Mouse (Mus musculus): ENCODE results near the gene Klhdc7a. TPM values are rescaled to one million over a fixed set of nuclear protein-coding genes. Genes with fewer than 3 reads are reported as not detected.

The Klhdc7a gene
- polyA plus RNA-seq, 1 experiment from 2014 or later: 5.8 TPM

DNA sequence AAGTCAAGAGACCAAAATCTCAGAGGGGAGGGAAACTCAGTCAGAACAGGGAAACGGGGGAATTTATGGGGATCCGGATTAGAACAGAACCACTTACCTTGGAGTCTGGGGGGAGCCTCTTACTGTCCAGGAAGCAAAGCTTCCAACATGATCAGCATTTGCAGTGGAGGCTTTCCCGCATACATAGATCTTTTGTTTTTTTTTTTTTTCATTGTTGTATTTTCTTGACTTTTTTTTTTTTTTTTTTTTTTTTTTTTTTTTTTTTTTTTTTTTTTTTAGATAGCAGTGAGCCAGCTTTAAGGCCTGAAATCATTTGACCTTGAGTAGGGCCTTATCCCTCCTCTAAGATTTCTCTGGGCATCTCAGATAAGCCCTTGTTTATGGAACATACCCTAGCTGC is 8.6 kb downstream of the Klhdc7a start:
- 92% methylated on average over 3 of the region's 3 CpGs for WGBS
- Histone ChIP-seq H3K27ac (no peak overlapping the region), H3K4me3 (replicated peaks) (no peak overlapping the region), H3K9me3 (replicated peaks) (no peaks in the 10 kb centered on the region), H3K36me3 (no peaks in the 10 kb centered on the region), H3K9ac (no peak overlapping the region), H3K4me1 (peaks cover 5% of the 10 kb centered on the region; the same call in 1 of the 2 replicates), H3K4me2 (no peak overlapping the region), H3K27me3 (no peaks in the 10 kb centered on the region)
- no peak for ATAC-seq (replicated peaks; ENCODE audit: low FRiP score)

DNA sequence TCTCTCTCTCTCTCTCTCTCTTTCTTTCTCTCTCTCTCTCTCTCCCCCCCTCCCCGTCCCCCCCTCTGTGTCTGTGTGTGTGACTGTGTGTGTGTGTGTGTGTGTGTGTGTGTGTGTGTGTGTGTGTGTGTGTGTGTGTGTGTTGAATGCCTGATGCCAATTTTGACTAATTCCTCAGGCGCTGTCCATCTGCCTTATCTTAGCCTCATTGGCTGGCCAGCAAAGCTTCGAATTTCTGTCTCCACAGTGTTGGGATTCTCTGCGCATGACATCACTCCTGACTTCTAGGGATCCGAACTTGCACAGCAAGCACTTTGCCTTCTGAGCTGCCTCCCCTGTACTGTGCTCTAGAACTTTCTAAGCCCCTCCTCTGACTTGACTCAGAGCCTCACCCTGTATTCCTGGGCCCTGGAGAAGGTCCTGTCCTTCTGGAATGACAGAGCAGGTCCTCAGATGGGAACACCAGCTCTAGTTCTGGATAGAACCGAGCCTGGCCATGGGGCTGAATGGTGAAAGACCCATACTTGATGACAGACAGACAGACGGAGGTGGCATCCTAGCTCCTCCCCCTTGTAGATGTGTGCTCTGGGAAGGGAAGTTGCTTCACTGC is 16.8 kb downstream of the Klhdc7a start:
- no peak overlapping the region; the same call in 1 of the 2 replicates for H3K4me2 ChIP-seq
- peaks cover 8% of the 10 kb centered on the region for H3K4me1 ChIP-seq
- no peaks in the 10 kb centered on the region for H3K36me3 ChIP-seq
- H3K27ac ChIP-seq: no peak overlapping the region
- 48% methylated on average over 6 of the region's 7 CpGs for WGBS
- no peak for ATAC-seq (replicated peaks; ENCODE audit: low FRiP score)
- no peak overlapping the region for H3K9ac ChIP-seq
- no peaks in the 10 kb centered on the region for H3K9me3 ChIP-seq (replicated peaks)
- peaks cover 13% of the 10 kb centered on the region; the same call in 1 of the 2 replicates for H3K27me3 ChIP-seq
- no peak overlapping the region for H3K4me3 ChIP-seq (replicated peaks)

DNA sequence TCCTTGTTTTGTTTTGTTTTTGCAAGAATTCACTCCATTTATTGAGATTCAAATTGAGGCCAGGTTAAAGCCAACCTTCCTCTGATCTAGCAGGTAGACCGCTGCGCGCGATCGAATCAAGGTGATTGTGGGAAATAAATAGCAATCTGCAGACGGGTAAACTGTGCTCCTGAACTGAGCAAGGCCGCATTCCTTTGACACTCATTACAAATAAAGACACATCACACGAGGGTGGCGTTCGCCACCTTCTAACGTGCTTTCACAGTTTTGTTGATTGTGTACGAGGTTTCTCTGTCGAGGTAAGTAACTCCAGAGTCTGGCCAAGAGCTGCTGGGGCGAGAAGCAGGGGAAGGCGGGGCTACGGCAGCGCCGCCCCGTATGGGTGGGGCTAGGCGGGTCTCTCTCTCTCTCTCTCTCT is 17.4 kb downstream of the Klhdc7a start:
- peak overlapping the region; percentile 28 for H3K4me3 ChIP-seq (replicated peaks)
- ATAC-seq (replicated peaks; ENCODE audit: low FRiP score): peak; percentile 43; the same call in 1 of the 2 replicates
- H3K9ac ChIP-seq: no peak overlapping the region
- no peak overlapping the region for H3K27ac ChIP-seq
- H3K4me1 ChIP-seq: peaks cover 8% of the 10 kb centered on the region
- H3K9me3 ChIP-seq (replicated peaks): no peaks in the 10 kb centered on the region
- H3K36me3 ChIP-seq: no peaks in the 10 kb centered on the region
- WGBS: 1% methylated on average over 20 of the region's 20 CpGs
- H3K27me3 ChIP-seq: peaks cover 13% of the 10 kb centered on the region; the same call in 1 of the 2 replicates
- peak overlapping the region; percentile 59 for H3K4me2 ChIP-seq

DNA sequence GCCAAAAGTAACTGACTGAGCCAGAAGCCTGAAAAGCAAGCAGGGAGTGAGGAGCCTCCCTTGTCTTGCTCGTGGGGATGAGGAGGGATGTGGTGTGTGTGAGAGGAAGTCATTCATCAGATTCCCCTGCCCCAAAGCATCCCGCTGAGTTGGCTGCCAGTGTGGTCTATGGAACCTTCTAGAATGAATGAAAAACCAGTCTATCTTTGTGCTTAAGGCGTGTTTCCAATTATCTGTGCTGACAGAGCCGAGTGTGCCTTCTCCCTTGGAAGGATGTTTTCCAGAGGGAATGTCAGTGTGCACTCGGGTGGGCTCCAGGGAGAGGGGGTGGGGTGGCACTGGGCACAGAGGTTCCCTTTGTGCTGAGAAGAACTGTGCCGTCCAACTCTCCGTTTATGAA is 19.2 kb downstream of the Klhdc7a start:
- H3K9ac ChIP-seq: no peak overlapping the region
- peaks cover 8% of the 10 kb centered on the region for H3K4me1 ChIP-seq
- H3K27ac ChIP-seq: no peak overlapping the region
- 41% methylated on average over 7 of the region's 7 CpGs for WGBS
- no peak overlapping the region for H3K4me3 ChIP-seq (replicated peaks)
- peaks cover 13% of the 10 kb centered on the region; the same call in 1 of the 2 replicates for H3K27me3 ChIP-seq
- no peak for ATAC-seq (replicated peaks; ENCODE audit: low FRiP score)
- no peak overlapping the region for H3K4me2 ChIP-seq
- H3K36me3 ChIP-seq: no peaks in the 10 kb centered on the region
- H3K9me3 ChIP-seq (replicated peaks): no peaks in the 10 kb centered on the region

DNA sequence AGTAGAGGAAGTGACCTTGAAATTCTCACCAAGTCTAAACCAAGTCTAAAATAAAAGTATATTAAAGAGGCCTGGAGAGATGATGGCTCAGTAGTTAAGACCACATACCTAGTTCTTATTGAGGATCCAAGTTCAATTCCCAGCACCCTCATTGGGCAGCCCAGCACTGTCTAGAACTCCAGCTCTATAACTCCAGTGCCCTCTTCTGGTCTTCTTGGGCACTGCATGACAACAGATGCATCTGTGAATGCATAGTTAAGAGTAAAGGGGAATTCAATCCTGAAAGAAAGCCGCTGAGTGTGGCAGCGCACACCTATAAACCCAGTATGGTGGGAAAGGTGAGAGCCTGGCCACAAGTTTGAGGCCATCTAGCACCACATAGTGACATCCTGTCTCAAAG is 20.5 kb downstream of the Klhdc7a start:
- no peak overlapping the region for H3K4me2 ChIP-seq
- WGBS: 95% methylated on average over 2 of the region's 2 CpGs
- H3K36me3 ChIP-seq: no peaks in the 10 kb centered on the region
- H3K9ac ChIP-seq: no peak overlapping the region
- H3K27ac ChIP-seq: no peak overlapping the region
- peaks cover 8% of the 10 kb centered on the region for H3K4me1 ChIP-seq
- peaks cover 13% of the 10 kb centered on the region; the same call in 1 of the 2 replicates for H3K27me3 ChIP-seq
- no peaks in the 10 kb centered on the region for H3K9me3 ChIP-seq (replicated peaks)
- no peak for ATAC-seq (replicated peaks; ENCODE audit: low FRiP score)
- no peak overlapping the region for H3K4me3 ChIP-seq (replicated peaks)

DNA sequence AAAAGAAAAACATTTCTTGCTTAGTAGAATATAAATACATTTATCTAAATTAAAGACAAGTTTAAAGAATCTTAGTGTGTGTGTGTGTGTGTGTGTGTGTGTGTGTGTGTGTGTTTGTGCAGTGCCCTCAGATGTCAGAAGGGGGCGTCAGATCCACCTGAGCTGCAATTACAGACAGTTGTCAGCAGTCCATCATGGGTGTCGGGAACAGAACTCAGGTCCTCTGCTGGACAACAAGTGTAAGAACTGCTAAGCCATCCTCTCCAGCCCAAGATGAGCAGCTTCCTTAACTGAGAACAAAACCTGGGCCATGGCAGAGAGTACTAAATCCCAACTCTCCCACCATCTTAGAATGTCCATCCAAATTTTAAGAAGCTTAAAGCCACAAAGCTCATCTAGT is 26.0 kb downstream of the Klhdc7a start:
- Histone ChIP-seq H3K27ac (no peak overlapping the region), H3K36me3 (no peaks in the 10 kb centered on the region), H3K9ac (no peak overlapping the region), H3K27me3 (no peaks in the 10 kb centered on the region), H3K9me3 (replicated peaks) (no peaks in the 10 kb centered on the region), H3K4me2 (no peak overlapping the region), H3K4me1 (no peaks in the 10 kb centered on the region), H3K4me3 (replicated peaks) (no peak overlapping the region)
- 74% methylated on average over 2 of the region's 2 CpGs for WGBS
- no peak for ATAC-seq (replicated peaks; ENCODE audit: low FRiP score)

DNA sequence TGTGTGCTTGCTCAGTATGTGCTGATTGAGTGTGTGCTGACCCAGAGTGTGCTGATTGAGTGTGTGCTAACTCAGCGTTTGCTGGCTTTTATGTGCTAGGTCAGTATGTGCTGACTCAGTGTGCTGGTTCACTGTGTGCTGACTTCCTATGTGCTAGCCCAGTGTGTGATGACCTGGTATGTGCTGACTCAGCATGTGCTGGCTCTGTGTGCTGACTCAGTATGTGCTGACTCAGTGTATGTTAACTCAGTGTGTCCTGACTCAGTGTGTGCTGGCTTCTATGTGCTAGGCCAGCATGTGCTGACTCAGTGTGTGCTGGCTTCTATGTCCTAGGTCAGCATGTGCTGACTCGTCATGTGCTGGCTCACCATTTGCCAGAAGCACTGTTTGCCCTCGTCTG is 32.3 kb downstream of the Klhdc7a start:
- Histone ChIP-seq H3K4me2 (no peak overlapping the region), H3K4me1 (no peaks in the 10 kb centered on the region), H3K27ac (no peak overlapping the region), H3K9ac (no peak overlapping the region), H3K9me3 (replicated peaks) (no peaks in the 10 kb centered on the region), H3K4me3 (replicated peaks) (no peak overlapping the region), H3K27me3 (peaks cover 23% of the 10 kb centered on the region), H3K36me3 (no peaks in the 10 kb centered on the region)
- 80% methylated on average over 3 of the region's 3 CpGs for WGBS
- no peak for ATAC-seq (replicated peaks; ENCODE audit: low FRiP score)

DNA sequence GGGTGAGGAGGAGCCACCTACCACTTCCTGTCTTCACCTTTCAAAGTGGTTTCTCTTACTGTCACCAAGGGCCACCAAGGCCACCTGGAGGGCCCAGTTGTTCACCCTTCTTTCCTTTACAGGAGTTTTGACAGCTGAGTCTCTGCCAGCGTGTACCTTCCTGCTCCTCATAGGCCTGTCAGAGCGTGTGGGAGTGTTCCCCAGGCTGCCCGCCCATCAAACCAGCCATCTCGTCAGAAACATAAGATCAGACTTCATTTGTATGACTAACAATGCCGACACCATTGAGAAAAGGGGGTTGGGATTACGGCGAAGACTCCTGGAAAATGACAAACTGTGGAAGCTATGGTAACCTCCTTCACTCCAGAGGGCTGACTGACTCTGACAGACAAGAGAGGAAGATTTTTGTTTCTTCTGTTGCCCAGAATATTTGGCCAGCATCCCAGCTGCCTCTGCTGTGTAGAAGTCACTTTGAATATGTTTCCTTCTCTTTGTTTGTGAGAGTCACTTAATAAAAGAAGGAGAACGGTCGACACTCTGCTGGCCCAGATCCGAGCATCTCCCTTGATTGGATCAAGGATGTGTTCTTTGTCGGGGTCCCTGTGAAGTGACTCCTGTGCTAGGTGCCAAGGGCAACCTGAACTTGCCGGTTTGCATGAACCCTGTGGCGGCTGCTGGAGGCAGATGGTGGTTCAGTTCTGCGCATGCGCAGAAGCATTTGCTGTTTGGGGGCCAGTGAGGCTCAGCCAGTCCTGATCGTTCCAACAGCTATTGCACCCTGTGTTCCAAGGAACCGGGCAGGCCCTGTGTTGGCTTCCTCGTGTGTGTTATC is 34.6 kb downstream of the Klhdc7a start:
- H3K36me3 ChIP-seq: no peaks in the 10 kb centered on the region
- no peak overlapping the region for H3K9ac ChIP-seq
- no peak overlapping the region for H3K4me2 ChIP-seq
- H3K9me3 ChIP-seq (replicated peaks): no peaks in the 10 kb centered on the region
- 76% methylated on average over 18 of the region's 18 CpGs for WGBS
- no peak overlapping the region for H3K4me3 ChIP-seq (replicated peaks)
- H3K27me3 ChIP-seq: peaks cover 35% of the 10 kb centered on the region
- H3K27ac ChIP-seq: no peak overlapping the region
- H3K4me1 ChIP-seq: no peaks in the 10 kb centered on the region
- no peak for ATAC-seq (replicated peaks; ENCODE audit: low FRiP score)

DNA sequence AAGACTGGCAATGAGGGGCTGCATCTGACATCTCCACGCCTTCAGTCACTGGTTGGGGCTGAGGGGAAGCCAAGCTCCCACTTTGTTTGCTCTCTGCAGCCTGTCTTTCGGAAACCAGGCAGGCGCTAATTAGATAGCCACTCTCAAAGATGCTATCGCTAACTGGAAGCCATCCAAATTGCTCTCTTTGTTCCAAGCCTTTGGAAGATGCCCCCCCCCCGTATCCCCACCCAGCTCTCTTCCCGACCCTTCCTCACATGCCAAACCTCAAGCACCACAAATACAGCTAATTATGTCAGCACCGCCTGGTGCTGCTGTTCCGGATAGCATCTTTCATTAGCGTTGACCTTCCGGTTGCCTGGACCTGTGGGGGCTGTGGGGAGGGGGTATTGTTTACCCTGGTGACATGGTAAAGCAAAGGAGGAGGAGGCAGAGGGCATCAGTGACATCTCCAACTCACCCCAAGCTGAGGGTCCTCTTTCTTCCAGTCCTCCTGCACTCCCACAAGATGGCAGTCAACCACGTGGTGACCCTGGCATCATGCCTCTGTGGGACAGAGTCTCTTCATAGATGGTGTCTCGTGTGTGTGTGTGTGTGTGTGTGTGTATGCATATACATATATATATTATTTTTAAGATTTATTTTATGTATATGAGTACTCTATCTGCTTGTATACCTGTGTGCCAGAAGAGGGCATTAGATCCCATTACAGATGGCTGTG is 35.9 kb downstream of the Klhdc7a start:
- Histone ChIP-seq H3K9me3 (replicated peaks) (no peaks in the 10 kb centered on the region), H3K27me3 (peaks cover 41% of the 10 kb centered on the region), H3K36me3 (no peaks in the 10 kb centered on the region), H3K4me2 (no peak overlapping the region), H3K4me1 (no peaks in the 10 kb centered on the region), H3K4me3 (replicated peaks) (no peak overlapping the region), H3K9ac (no peak overlapping the region), H3K27ac (no peak overlapping the region)
- 34% methylated on average over 12 of the region's 12 CpGs for WGBS
- ATAC-seq (replicated peaks; ENCODE audit: low FRiP score): no peak

DNA sequence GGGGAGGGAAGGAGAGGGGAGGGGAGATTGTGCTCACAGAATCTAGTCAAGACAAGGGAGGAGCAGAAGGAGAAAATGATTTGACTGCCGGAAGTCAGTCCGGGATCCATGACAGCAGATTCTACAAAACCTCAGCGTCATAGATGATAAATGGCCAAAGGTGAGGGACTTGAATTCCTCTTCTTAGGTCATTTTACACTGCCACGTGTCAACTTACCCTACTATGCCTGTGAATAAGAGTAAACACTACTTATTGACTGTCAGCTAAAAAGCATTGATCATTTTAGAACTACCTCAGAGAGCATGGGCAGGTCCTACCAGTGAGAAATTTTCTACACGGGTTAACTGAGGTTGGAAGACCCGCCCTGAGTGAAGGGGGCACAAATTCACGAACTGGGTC is 36.9 kb downstream of the Klhdc7a start:
- no peak overlapping the region for H3K4me3 ChIP-seq (replicated peaks)
- H3K9me3 ChIP-seq (replicated peaks): no peaks in the 10 kb centered on the region
- ATAC-seq (replicated peaks; ENCODE audit: low FRiP score): no peak
- H3K4me1 ChIP-seq: peaks cover 6% of the 10 kb centered on the region
- no peak overlapping the region for H3K27ac ChIP-seq
- H3K4me2 ChIP-seq: no peak overlapping the region
- no peak overlapping the region for H3K9ac ChIP-seq
- WGBS: 35% methylated on average over 7 of the region's 7 CpGs
- H3K27me3 ChIP-seq: peaks cover 51% of the 10 kb centered on the region
- H3K36me3 ChIP-seq: no peaks in the 10 kb centered on the region

DNA sequence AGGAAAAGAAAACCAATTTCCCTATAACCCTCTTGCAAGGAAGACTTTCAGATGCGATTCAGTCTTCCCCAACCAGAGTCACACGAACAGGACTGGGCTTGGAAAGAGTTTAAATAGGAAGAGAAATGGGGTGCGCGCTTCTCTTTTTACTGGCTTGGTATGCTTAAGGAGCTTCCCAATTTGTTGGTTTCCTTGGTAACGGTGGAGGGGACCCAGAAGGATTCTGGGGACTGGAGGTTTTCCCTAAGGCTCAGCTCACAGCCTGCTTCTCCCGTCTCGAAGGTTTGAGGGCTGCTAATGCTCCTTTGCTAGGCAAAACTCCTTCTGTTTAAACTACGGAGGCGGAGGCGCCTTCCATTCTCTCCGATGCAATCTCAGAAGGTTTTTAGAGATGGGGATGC is 41.7 kb downstream of the Klhdc7a start:
- Histone ChIP-seq H3K4me2 (peak overlapping the region; percentile 54), H3K36me3 (no peaks in the 10 kb centered on the region), H3K4me1 (peaks cover 15% of the 10 kb centered on the region), H3K27ac (no peak overlapping the region), H3K4me3 (replicated peaks) (peak overlapping the region; percentile 26), H3K9me3 (replicated peaks) (no peaks in the 10 kb centered on the region), H3K9ac (no peak overlapping the region), H3K27me3 (peaks cover 48% of the 10 kb centered on the region)
- ATAC-seq (replicated peaks; ENCODE audit: low FRiP score): no peak
- WGBS: 7% methylated on average over 11 of the region's 11 CpGs
